Mouse (Mus musculus) hindbrain, embryonic 14.5 days (tissue): Measurements from ENCODE around the gene Pla2g16. TPM values are rescaled to one million over a fixed set of nuclear protein-coding genes. Genes with fewer than 3 reads are reported as not detected.

Source experiments
- ATAC-seq: fragments of 200-750 bp; cut with Nextera tagmentation; 2 replicates; pipeline ENCODE4 v1.8.0; 2017; ENCODE audit warnings: moderate number of reproducible peaks, mild to moderate bottlenecking, moderate TSS enrichment, moderate library complexity; ENCODE audit not compliant: low FRiP score
- DNase-seq: peaks from one replicate; pipeline ENCODE4 v3.0.0-alpha.2; 2015; ENCODE audit warnings: low spot score
- H3K27ac ChIP-seq: fragments of 300-500 bp; sonication (generic); 2 replicates; pipeline ENCODE4 v1.5.1; 2014; ENCODE audit warnings: mild to moderate bottlenecking, moderate library complexity
- H3K27me3 ChIP-seq: fragments of 300-500 bp; sonication (generic); 2 replicates; pipeline ENCODE4 v1.6.1; 2014; ENCODE audit warnings: mild to moderate bottlenecking, low read length, mixed read lengths; ENCODE audit not compliant: control insufficient read depth, insufficient read depth
- H3K36me3 ChIP-seq: fragments of 300-500 bp; sonication (generic); replicated peaks from 2 replicates; pipeline ENCODE4 v1.6.1; 2014; ENCODE audit not compliant: control insufficient read depth, insufficient read depth
- H3K4me1 ChIP-seq: fragments of 300-500 bp; sonication (generic); replicated peaks from 2 replicates; pipeline ENCODE4 v1.6.1; 2014; ENCODE audit warnings: antibody characterized with exemption, low read length, mixed read lengths; ENCODE audit not compliant: control insufficient read depth, insufficient read depth
- H3K4me2 ChIP-seq: fragments of 300-500 bp; sonication (generic); replicated peaks from 2 replicates; pipeline ENCODE4 v1.6.1; 2014; ENCODE audit warnings: mild to moderate bottlenecking, moderate library complexity
- H3K4me3 ChIP-seq: fragments of 300-500 bp; sonication (generic); replicated peaks from 2 replicates; pipeline ENCODE4 v1.5.1; 2014; ENCODE audit warnings: mild to moderate bottlenecking, low read length
- H3K9ac ChIP-seq: fragments of 300-500 bp; sonication (generic); 2 replicates; pipeline ENCODE4 v1.6.1; 2014
- H3K9me3 ChIP-seq: fragments of 300-500 bp; sonication (generic); 2 replicates; pipeline ENCODE4 v1.6.1; 2016; ENCODE audit warnings: low read length; ENCODE audit not compliant: control insufficient read depth
- WGBS: fragments of 180-500 bp; shearing (Covaris S2); extraction: QIAGEN DNeasy Blood & Tissue Kit; methylation state at CpG from one replicate; pipeline ENCODE4 v1.1.7; 2014; 5-methylcytosine and 5-hydroxymethylcytosine counted together
- polyA plus RNA-seq: library from polyadenylated mRNA; unstranded; fragments of >200 nt; fragmentation: Nextera tagmentation; extraction: Ambion mirVana; gene quantifications from 2 replicates; pipeline ENCODE4 v1.2.1, GENCODE M21; 2014

Pla2g16 gene
- polyA plus RNA-seq, 1 experiment from 2014 or later, result 5.3 TPM

- 91% methylated on average over 5 of the region's 5 CpGs for WGBS
- H3K4me2 ChIP-seq, result no peak overlapping the region
- no peak overlapping the region for H3K27ac ChIP-seq
- H3K36me3 ChIP-seq, result peaks cover 72% of the 10 kb centered on the region
- no peak overlapping the region for H3K4me3 ChIP-seq
- H3K4me1 ChIP-seq, result no peaks in the 10 kb centered on the region
- H3K27me3 ChIP-seq, result no peaks in the 10 kb centered on the region
- DNase-seq (no peak), ATAC-seq (no peak)
- H3K9ac ChIP-seq, result no peak overlapping the region
- no peaks in the 10 kb centered on the region for H3K9me3 ChIP-seq
These were observed 25.4 kb upstream of the Pla2g16 start for GRCm38 (mm10) chr19:7531906-7532305.

- DNase-seq (peak; percentile 36), ATAC-seq (no peak)
- WGBS, result 62% methylated on average over 5 of the region's 5 CpGs
- Histone ChIP-seq H3K27me3 (no peaks in the 10 kb centered on the region), H3K4me3 (no peak overlapping the region), H3K27ac (0 out of 2 replicates have a peak overlapping the region, but pooled peaks have one; percentile 9), H3K4me1 (no peaks in the 10 kb centered on the region), H3K4me2 (no peak overlapping the region), H3K9me3 (no peaks in the 10 kb centered on the region), H3K9ac (no peak overlapping the region), H3K36me3 (peaks cover 66% of the 10 kb centered on the region)
These were observed 23.4 kb upstream of the Pla2g16 start for GRCm38 (mm10) chr19:7533891-7534290.

GRCm38 (mm10) chr19:7548924-7549323 is 8.3 kb upstream of the Pla2g16 start:
- WGBS, result 94% methylated on average over 3 of the region's 3 CpGs
- Histone ChIP-seq H3K27ac (no peak overlapping the region), H3K9ac (no peak overlapping the region), H3K4me1 (no peaks in the 10 kb centered on the region), H3K4me2 (no peak overlapping the region), H3K36me3 (no peaks in the 10 kb centered on the region), H3K27me3 (no peaks in the 10 kb centered on the region), H3K4me3 (no peak overlapping the region), H3K9me3 (peaks cover 2% of the 10 kb centered on the region)
- DNase-seq, result no peak
- ATAC-seq, result no peak

- H3K4me2 ChIP-seq, result no peak overlapping the region
- no peak overlapping the region for H3K4me3 ChIP-seq
- H3K9me3 ChIP-seq, result no peaks in the 10 kb centered on the region
- H3K27me3 ChIP-seq, result no peaks in the 10 kb centered on the region
- H3K27ac ChIP-seq, result no peak overlapping the region
- H3K9ac ChIP-seq, result no peak overlapping the region
- DNase-seq (no peak), ATAC-seq (no peak)
- WGBS, result 73% methylated on average over 4 of the region's 4 CpGs
- no peaks in the 10 kb centered on the region for H3K4me1 ChIP-seq
- H3K36me3 ChIP-seq, result no peaks in the 10 kb centered on the region
These were observed 5.5 kb upstream of the Pla2g16 start for GRCm38 (mm10) chr19:7551550-7552300.

GRCm38 (mm10) chr19:7552301-7552673 is 5.0 kb upstream of the Pla2g16 start:
- Histone ChIP-seq H3K27ac (no peak overlapping the region), H3K4me2 (no peak overlapping the region), H3K9me3 (no peaks in the 10 kb centered on the region), H3K9ac (no peak overlapping the region), H3K4me1 (0 out of 2 replicates have a peak, but pooled peaks cover 2% of the 10 kb centered on the region), H3K27me3 (0 out of 2 replicates have a peak, but pooled peaks cover 4% of the 10 kb centered on the region), H3K36me3 (no peaks in the 10 kb centered on the region), H3K4me3 (no peak overlapping the region)
- ATAC-seq (no peak), DNase-seq (no peak)
- 90% methylated on average over 2 of the region's 2 CpGs for WGBS

DNA sequence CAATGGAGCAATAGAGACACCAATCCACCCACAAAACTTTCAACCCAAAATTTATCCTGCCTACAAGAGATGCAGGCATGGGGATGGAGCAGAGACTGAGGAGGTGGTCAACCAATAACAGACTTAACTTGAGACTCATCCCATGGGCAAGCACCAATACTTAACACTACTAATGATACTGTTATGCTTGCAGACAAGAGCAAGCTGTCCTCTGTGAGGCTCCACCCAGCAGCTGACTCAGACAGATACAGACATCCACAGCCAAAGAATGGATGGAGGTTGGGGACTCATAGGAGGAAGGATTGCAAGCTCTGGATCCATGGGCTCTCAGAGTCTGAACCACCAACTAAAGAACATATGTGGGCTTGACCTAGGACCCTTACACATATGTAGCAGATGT is 3.8 kb upstream of the Pla2g16 start:
- H3K4me3 ChIP-seq, result no peak overlapping the region
- H3K9me3 ChIP-seq, result no peaks in the 10 kb centered on the region
- H3K4me1 ChIP-seq, result peaks cover 8% of the 10 kb centered on the region; the same call in 1 of the 2 replicates
- DNase-seq, result no peak
- no peaks in the 10 kb centered on the region for H3K36me3 ChIP-seq
- no peak for ATAC-seq
- no peak overlapping the region for H3K4me2 ChIP-seq
- H3K27ac ChIP-seq, result no peak overlapping the region
- H3K9ac ChIP-seq, result no peak overlapping the region
- peaks cover 12% of the 10 kb centered on the region; the same call in 1 of the 2 replicates for H3K27me3 ChIP-seq

DNA sequence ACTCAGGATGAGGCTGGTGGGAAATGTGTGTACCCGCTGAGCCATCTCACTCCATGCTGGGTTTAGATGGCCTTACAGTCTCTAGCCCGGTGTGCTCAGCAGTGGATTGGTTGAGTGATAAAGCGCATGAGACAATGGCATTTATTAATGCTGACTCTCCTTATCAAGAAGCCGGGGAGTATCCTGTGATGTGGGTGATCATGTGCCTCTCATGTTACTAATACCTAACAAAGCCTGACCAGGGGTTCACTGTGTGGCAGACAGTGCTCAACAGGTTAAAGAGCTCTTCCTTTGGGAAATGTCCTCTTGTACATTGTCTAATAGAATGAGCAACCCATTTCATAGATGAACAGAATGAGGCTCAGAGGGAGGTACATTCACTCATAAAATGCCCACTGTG is 2.4 kb upstream of the Pla2g16 start:
- no peaks in the 10 kb centered on the region for H3K9me3 ChIP-seq
- WGBS, result 72% methylated on average over 4 of the region's 4 CpGs
- no peak overlapping the region for H3K27ac ChIP-seq

GRCm38 (mm10) chr19:7556641-7557040 is 618 bp upstream of the Pla2g16 start:
- H3K36me3 ChIP-seq, result no peaks in the 10 kb centered on the region
- ATAC-seq, result no peak
- H3K9me3 ChIP-seq, result no peaks in the 10 kb centered on the region
- peaks cover 8% of the 10 kb centered on the region; the same call in 1 of the 2 replicates for H3K4me1 ChIP-seq
- H3K27ac ChIP-seq, result no peak overlapping the region
- no peak overlapping the region for H3K4me2 ChIP-seq
- peaks cover 12% of the 10 kb centered on the region; the same call in 1 of the 2 replicates for H3K27me3 ChIP-seq
- no peak overlapping the region for H3K9ac ChIP-seq
- 100% methylated on average over 1 of the region's 1 CpGs for WGBS
- no peak overlapping the region for H3K4me3 ChIP-seq
- no peak for DNase-seq

More for the DNA sequence above, 2.4 kb upstream of the Pla2g16 start:
- DNase-seq, result no peak
- peaks cover 12% of the 10 kb centered on the region; the same call in 1 of the 2 replicates for H3K27me3 ChIP-seq
- H3K36me3 ChIP-seq, result no peaks in the 10 kb centered on the region
- no peak overlapping the region for H3K4me2 ChIP-seq
- H3K4me3 ChIP-seq, result no peak overlapping the region
- H3K9ac ChIP-seq, result no peak overlapping the region
- H3K4me1 ChIP-seq, result peaks cover 8% of the 10 kb centered on the region; the same call in 1 of the 2 replicates
- ATAC-seq, result no peak

DNA sequence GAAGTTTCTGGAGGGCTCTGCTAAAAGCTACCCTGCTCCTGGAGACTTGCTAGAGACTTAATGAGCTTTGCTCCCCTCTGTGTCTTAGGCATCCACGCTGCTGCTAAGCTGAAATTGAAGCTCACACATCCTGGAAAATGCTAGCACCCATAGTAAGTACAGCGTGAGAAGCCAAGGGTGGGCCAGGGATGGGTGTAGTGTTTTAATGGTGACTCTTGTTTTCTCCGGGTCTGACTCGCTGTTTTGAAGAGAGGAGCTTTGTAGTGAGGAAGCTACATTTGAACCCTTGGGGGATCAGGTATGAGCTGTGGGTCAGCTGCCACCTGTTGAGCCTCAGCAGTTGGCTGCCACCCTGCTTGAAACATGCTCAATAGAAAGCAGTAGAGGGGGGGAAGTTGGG is 585 bp downstream of the Pla2g16 start:
- WGBS, result 7% methylated on average over 4 of the region's 4 CpGs
- H3K4me3 ChIP-seq, result peak overlapping the region; percentile 32
- H3K9ac ChIP-seq, result 0 out of 2 replicates have a peak overlapping the region, but pooled peaks have one; percentile 50
- ATAC-seq, result no peak
- peaks cover 12% of the 10 kb centered on the region; the same call in 1 of the 2 replicates for H3K27me3 ChIP-seq
- DNase-seq, result no peak
- no peak overlapping the region for H3K27ac ChIP-seq
- no peaks in the 10 kb centered on the region for H3K9me3 ChIP-seq
- peaks cover 8% of the 10 kb centered on the region; the same call in 1 of the 2 replicates for H3K4me1 ChIP-seq
- H3K36me3 ChIP-seq, result no peaks in the 10 kb centered on the region
- peak overlapping the region; percentile 57 for H3K4me2 ChIP-seq
